Mouse (Mus musculus): ENCODE measurements at regions not wholly inside any gene's neighbourhood (a gene's known extent, or its start where the extent isn't known, plus 50 kb on each side); places are given as distances from the start of the nearest gene placed in this dataset.

GRCm38 (mm10) chr10:19093689-19094088, 78.2 kb upstream of the Tnfaip3 start:
- no peak for ATAC-seq (ENCODE audit: insufficient number of reproducible peaks, insufficient read depth, low FRiP score, low read depth)
- H3K4me2 ChIP-seq (replicated peaks; ENCODE audit: low read depth, low read length), result no peak overlapping the region
- no peaks in the 10 kb centered on the region for H3K27me3 ChIP-seq (ENCODE audit: control insufficient read depth, insufficient read depth, low read length)
- WGBS, result 76% methylated on average over 3 of the region's 3 CpGs
- no peaks in the 10 kb centered on the region for H3K4me1 ChIP-seq (ENCODE audit: control insufficient read depth, insufficient read depth, low read length)
- H3K27ac ChIP-seq (ENCODE audit: low read length), result no peak overlapping the region
- no peak overlapping the region for H3K9ac ChIP-seq (replicated peaks; ENCODE audit: low read depth, low read length)
- H3K4me3 ChIP-seq (ENCODE audit: low read depth, low read length), result no peak overlapping the region
- no peaks in the 10 kb centered on the region for H3K9me3 ChIP-seq (ENCODE audit: control insufficient read depth, low read depth, low read length)
- H3K36me3 ChIP-seq (ENCODE audit: control insufficient read depth, insufficient read depth, low read length), result no peaks in the 10 kb centered on the region

GRCm38 (mm10) chr10:19091949-19092348, 76.5 kb upstream of the Tnfaip3 start:
- Histone ChIP-seq H3K36me3 (ENCODE audit: control insufficient read depth, insufficient read depth, low read length) (no peaks in the 10 kb centered on the region), H3K4me2 (replicated peaks; ENCODE audit: low read depth, low read length) (no peak overlapping the region), H3K27ac (ENCODE audit: low read length) (no peak overlapping the region), H3K27me3 (ENCODE audit: control insufficient read depth, insufficient read depth, low read length) (no peaks in the 10 kb centered on the region), H3K4me3 (ENCODE audit: low read depth, low read length) (no peak overlapping the region), H3K4me1 (ENCODE audit: control insufficient read depth, insufficient read depth, low read length) (no peaks in the 10 kb centered on the region), H3K9me3 (ENCODE audit: control insufficient read depth, low read depth, low read length) (no peaks in the 10 kb centered on the region), H3K9ac (replicated peaks; ENCODE audit: low read depth, low read length) (no peak overlapping the region)
- ATAC-seq (ENCODE audit: insufficient number of reproducible peaks, insufficient read depth, low FRiP score, low read depth), result no peak
- WGBS, result 78% methylated on average over 3 of the region's 3 CpGs

- no peak overlapping the region for H3K27ac ChIP-seq (ENCODE audit: low read length)
- no peaks in the 10 kb centered on the region for H3K27me3 ChIP-seq (ENCODE audit: control insufficient read depth, insufficient read depth, low read length)
- 68% methylated on average over 3 of the region's 3 CpGs for whole genome bisulfite sequencing
- no peak overlapping the region for H3K4me2 ChIP-seq (replicated peaks; ENCODE audit: low read depth, low read length)
- H3K4me1 ChIP-seq (ENCODE audit: control insufficient read depth, insufficient read depth, low read length), result no peaks in the 10 kb centered on the region
- no peak overlapping the region for H3K4me3 ChIP-seq (ENCODE audit: low read depth, low read length)
- no peaks in the 10 kb centered on the region for H3K36me3 ChIP-seq (ENCODE audit: control insufficient read depth, insufficient read depth, low read length)
- ATAC-seq (ENCODE audit: insufficient number of reproducible peaks, insufficient read depth, low FRiP score, low read depth), result no peak
- no peak overlapping the region for H3K9ac ChIP-seq (replicated peaks; ENCODE audit: low read depth, low read length)
- H3K9me3 ChIP-seq (ENCODE audit: control insufficient read depth, low read depth, low read length), result no peaks in the 10 kb centered on the region
Measured at GRCm38 (mm10) chr10:19091110-19091509, 75.7 kb upstream of the Tnfaip3 start.

GRCm38 (mm10) chr10:19086995-19087394, 71.5 kb upstream of the Tnfaip3 start:
- no peak overlapping the region for H3K27ac ChIP-seq (ENCODE audit: low read length)
- no peak for ATAC-seq (ENCODE audit: insufficient number of reproducible peaks, insufficient read depth, low FRiP score, low read depth)
- no peak overlapping the region for H3K4me2 ChIP-seq (replicated peaks; ENCODE audit: low read depth, low read length)
- no peak overlapping the region for H3K4me3 ChIP-seq (ENCODE audit: low read depth, low read length)
- no peaks in the 10 kb centered on the region for H3K4me1 ChIP-seq (ENCODE audit: control insufficient read depth, insufficient read depth, low read length)
- 79% methylated on average over 1 of the region's 1 CpGs for WGBS
- no peaks in the 10 kb centered on the region for H3K27me3 ChIP-seq (ENCODE audit: control insufficient read depth, insufficient read depth, low read length)
- H3K36me3 ChIP-seq (ENCODE audit: control insufficient read depth, insufficient read depth, low read length), result no peaks in the 10 kb centered on the region
- no peak overlapping the region for H3K9ac ChIP-seq (replicated peaks; ENCODE audit: low read depth, low read length)
- no peaks in the 10 kb centered on the region for H3K9me3 ChIP-seq (ENCODE audit: control insufficient read depth, low read depth, low read length)

GRCm38 (mm10) chr10:19082136-19082535, 66.7 kb upstream of the Tnfaip3 start:
- no peaks in the 10 kb centered on the region for H3K9me3 ChIP-seq (ENCODE audit: control insufficient read depth, low read depth, low read length)
- no peak overlapping the region for H3K4me2 ChIP-seq (replicated peaks; ENCODE audit: low read depth, low read length)
- H3K4me1 ChIP-seq (ENCODE audit: control insufficient read depth, insufficient read depth, low read length), result no peaks in the 10 kb centered on the region
- no peak overlapping the region for H3K4me3 ChIP-seq (ENCODE audit: low read depth, low read length)
- H3K9ac ChIP-seq (replicated peaks; ENCODE audit: low read depth, low read length), result no peak overlapping the region
- WGBS, result 78% methylated on average over 4 of the region's 4 CpGs
- H3K27me3 ChIP-seq (ENCODE audit: control insufficient read depth, insufficient read depth, low read length), result no peaks in the 10 kb centered on the region
- no peak for ATAC-seq (ENCODE audit: insufficient number of reproducible peaks, insufficient read depth, low FRiP score, low read depth)
- no peak overlapping the region for H3K27ac ChIP-seq (ENCODE audit: low read length)
- no peaks in the 10 kb centered on the region for H3K36me3 ChIP-seq (ENCODE audit: control insufficient read depth, insufficient read depth, low read length)

GRCm38 (mm10) chr10:19078047-19078446, 62.6 kb upstream of the Tnfaip3 start:
- H3K9me3 ChIP-seq (ENCODE audit: control insufficient read depth, low read depth, low read length), result no peaks in the 10 kb centered on the region
- ATAC-seq (ENCODE audit: insufficient number of reproducible peaks, insufficient read depth, low FRiP score, low read depth), result no peak
- H3K4me1 ChIP-seq (ENCODE audit: control insufficient read depth, insufficient read depth, low read length), result no peaks in the 10 kb centered on the region
- 76% methylated on average over 4 of the region's 4 CpGs for WGBS
- no peak overlapping the region for H3K9ac ChIP-seq (replicated peaks; ENCODE audit: low read depth, low read length)
- no peak overlapping the region for H3K4me2 ChIP-seq (replicated peaks; ENCODE audit: low read depth, low read length)
- H3K27ac ChIP-seq (ENCODE audit: low read length), result no peak overlapping the region
- H3K27me3 ChIP-seq (ENCODE audit: control insufficient read depth, insufficient read depth, low read length), result no peaks in the 10 kb centered on the region
- H3K36me3 ChIP-seq (ENCODE audit: control insufficient read depth, insufficient read depth, low read length), result no peaks in the 10 kb centered on the region
- no peak overlapping the region for H3K4me3 ChIP-seq (ENCODE audit: low read depth, low read length)

- no peak for ATAC-seq (ENCODE audit: insufficient number of reproducible peaks, insufficient read depth, low FRiP score, low read depth)
- H3K36me3 ChIP-seq (ENCODE audit: control insufficient read depth, insufficient read depth, low read length), result no peaks in the 10 kb centered on the region
Measured at GRCm38 (mm10) chr10:19068377-19068776, 52.9 kb upstream of the Tnfaip3 start.

GRCm38 (mm10) chr10:19067623-19068022, 52.2 kb upstream of the Tnfaip3 start:
- no peaks in the 10 kb centered on the region for H3K27me3 ChIP-seq (ENCODE audit: control insufficient read depth, insufficient read depth, low read length)
- no peak overlapping the region for H3K4me2 ChIP-seq (replicated peaks; ENCODE audit: low read depth, low read length)
- H3K27ac ChIP-seq (ENCODE audit: low read length), result no peak overlapping the region
- no peaks in the 10 kb centered on the region for H3K4me1 ChIP-seq (ENCODE audit: control insufficient read depth, insufficient read depth, low read length)
- no peak overlapping the region for H3K9ac ChIP-seq (replicated peaks; ENCODE audit: low read depth, low read length)
- ATAC-seq (ENCODE audit: insufficient number of reproducible peaks, insufficient read depth, low FRiP score, low read depth), result no peak
- no peak overlapping the region for H3K4me3 ChIP-seq (ENCODE audit: low read depth, low read length)
- 73% methylated on average over 3 of the region's 3 CpGs for WGBS
- no peaks in the 10 kb centered on the region for H3K36me3 ChIP-seq (ENCODE audit: control insufficient read depth, insufficient read depth, low read length)
- H3K9me3 ChIP-seq (ENCODE audit: control insufficient read depth, low read depth, low read length), result no peaks in the 10 kb centered on the region

More at GRCm38 (mm10) chr10:19068377-19068776, 52.9 kb upstream of the Tnfaip3 start:
- Histone ChIP-seq H3K4me2 (replicated peaks; ENCODE audit: low read depth, low read length) (no peak overlapping the region), H3K4me1 (ENCODE audit: control insufficient read depth, insufficient read depth, low read length) (no peaks in the 10 kb centered on the region), H3K9me3 (ENCODE audit: control insufficient read depth, low read depth, low read length) (no peaks in the 10 kb centered on the region), H3K4me3 (ENCODE audit: low read depth, low read length) (no peak overlapping the region), H3K9ac (replicated peaks; ENCODE audit: low read depth, low read length) (no peak overlapping the region), H3K27ac (ENCODE audit: low read length) (no peak overlapping the region), H3K27me3 (ENCODE audit: control insufficient read depth, insufficient read depth, low read length) (no peaks in the 10 kb centered on the region)
- WGBS, result 76% methylated on average over 5 of the region's 5 CpGs

- Histone ChIP-seq H3K4me1 (ENCODE audit: control insufficient read depth, insufficient read depth, low read length) (no peaks in the 10 kb centered on the region), H3K4me3 (ENCODE audit: low read depth, low read length) (no peak overlapping the region), H3K9ac (replicated peaks; ENCODE audit: low read depth, low read length) (no peak overlapping the region), H3K27ac (ENCODE audit: low read length) (no peak overlapping the region), H3K4me2 (replicated peaks; ENCODE audit: low read depth, low read length) (no peak overlapping the region), H3K36me3 (ENCODE audit: control insufficient read depth, insufficient read depth, low read length) (no peaks in the 10 kb centered on the region), H3K9me3 (ENCODE audit: control insufficient read depth, low read depth, low read length) (no peaks in the 10 kb centered on the region), H3K27me3 (ENCODE audit: control insufficient read depth, insufficient read depth, low read length) (no peaks in the 10 kb centered on the region)
- 84% methylated on average over 5 of the region's 5 CpGs for WGBS
- ATAC-seq (ENCODE audit: insufficient number of reproducible peaks, insufficient read depth, low FRiP score, low read depth), result no peak
Measured at GRCm38 (mm10) chr10:19066821-19067350, 51.4 kb upstream of the Tnfaip3 start.

All from stomach, embryonic 14.5 days (tissue).